Mouse (Mus musculus) neural tube, embryonic 11.5 days (tissue): ENCODE results near the gene Slc22a12. TPM values are rescaled to one million over a fixed set of nuclear protein-coding genes. Genes with fewer than 3 reads are reported as not detected.

Experiments
- ATAC-seq: fragments of 200-750 bp; cut with Nextera tagmentation; 2 replicates; pipeline ENCODE4 v1.8.0; 2017; ENCODE audit warnings: moderate number of reproducible peaks, mild to moderate bottlenecking, moderate TSS enrichment, moderate library complexity; ENCODE audit not compliant: insufficient read depth, low FRiP score, low TSS enrichment
- DNase-seq: peaks from one replicate; pipeline ENCODE4 v3.0.0-alpha.2; 2015; ENCODE audit warnings: low spot score
- H3K27ac ChIP-seq: fragments of 300-500 bp; sonication (generic); 2 replicates; pipeline ENCODE4 v1.5.1; 2014; ENCODE audit warnings: low read depth, mild to moderate bottlenecking, low read length
- H3K27me3 ChIP-seq: fragments of 300-500 bp; sonication (generic); 2 replicates; pipeline ENCODE4 v1.6.1; 2014; ENCODE audit warnings: mild to moderate bottlenecking, low read length, mixed read lengths; ENCODE audit not compliant: control insufficient read depth, insufficient read depth
- H3K36me3 ChIP-seq: fragments of 300-500 bp; sonication (generic); 2 replicates; pipeline ENCODE4 v1.6.1; 2014; ENCODE audit warnings: mild to moderate bottlenecking, low read length, moderate library complexity, mixed read lengths; ENCODE audit not compliant: control insufficient read depth, insufficient read depth
- H3K4me1 ChIP-seq: fragments of 300-500 bp; sonication (generic); 2 replicates; pipeline ENCODE4 v1.6.1; 2014; ENCODE audit warnings: low read length, mixed read lengths; ENCODE audit not compliant: control insufficient read depth, insufficient read depth
- H3K4me2 ChIP-seq: fragments of 300-500 bp; sonication (generic); 2 replicates; pipeline ENCODE4 v1.6.1; 2014; ENCODE audit warnings: low read depth, mild to moderate bottlenecking, moderate library complexity
- H3K4me3 ChIP-seq: fragments of 300-500 bp; sonication (generic); 2 replicates; pipeline ENCODE4 v1.5.1; 2014; ENCODE audit warnings: low read depth, low read length
- H3K9ac ChIP-seq: fragments of 300-500 bp; sonication (generic); 2 replicates; pipeline ENCODE4 v1.6.1; 2014; ENCODE audit warnings: mild to moderate bottlenecking, low read length
- H3K9me3 ChIP-seq: fragments of 300-500 bp; sonication (generic); 2 replicates; pipeline ENCODE4 v1.6.1; 2016; ENCODE audit warnings: low read length; ENCODE audit not compliant: control insufficient read depth
- WGBS: fragments of 180-500 bp; shearing (Covaris S2); extraction: QIAGEN DNeasy Blood & Tissue Kit; methylation state at CpG from one replicate; pipeline ENCODE4 v1.1.7; 2014; 5-methylcytosine and 5-hydroxymethylcytosine counted together
- microRNA-seq: library from miRNA; unstranded; fragments of <30 nt; microRNA quantifications from one replicate; pipeline ENCODE4, GENCODE M21; 2016
- polyA plus RNA-seq: library from polyadenylated mRNA; unstranded; fragments of >200 nt; fragmentation: Nextera tagmentation; extraction: Ambion mirVana; gene quantifications from 2 replicates; pipeline ENCODE4 v1.2.1, GENCODE M21; 2014

The Slc22a12 gene
- polyA plus RNA-seq, 1 experiment from 2014 or later, result not detected

GRCm38 (mm10) chr19:6489030-6489429 lies 53.8 kb downstream of the Slc22a12 start:
- H3K4me3 ChIP-seq, result no peak overlapping the region
- H3K36me3 ChIP-seq, result no peaks in the 10 kb centered on the region
- peak; percentile 60 for ATAC-seq
- DNase-seq, result peak; percentile 89
- no peak overlapping the region for H3K4me2 ChIP-seq
- H3K27me3 ChIP-seq, result no peaks in the 10 kb centered on the region
- no peaks in the 10 kb centered on the region for H3K4me1 ChIP-seq
- no peak overlapping the region for H3K27ac ChIP-seq
- H3K9me3 ChIP-seq, result no peaks in the 10 kb centered on the region
- 0% methylated on average over 4 of the region's 4 CpGs for WGBS
- H3K9ac ChIP-seq, result no peak overlapping the region

Small RNA genes within 50 kb of the gene (microRNA-seq; reads per million reads assigned to microRNA genes)
- gene Gm26460, result not detected

Other genes starting within 250 kb of the Slc22a12 start
- gene Cdc42bpg, start 236.6 kb downstream of the Slc22a12 start, polyA plus RNA-seq, result 0.42 and 0.58 TPM in 2 replicates
- gene Men1, start 208.1 kb downstream of the Slc22a12 start, polyA plus RNA-seq, result 59.5 and 66.1 TPM in 2 replicates
- gene Map4k2, start 201.9 kb downstream of the Slc22a12 start, polyA plus RNA-seq, result 10.0 and 13.6 TPM in 2 replicates
- 214 and 224 TPM in 2 replicates for gene Sf1, start 179.3 kb downstream of the Slc22a12 start, polyA plus RNA-seq
- gene Pygm, start 158.6 kb downstream of the Slc22a12 start, polyA plus RNA-seq, result 4.4 and 6.0 TPM in 2 replicates
- gene Rasgrp2, start 143.7 kb downstream of the Slc22a12 start, polyA plus RNA-seq, result 17.6 and 20.3 TPM in 2 replicates
- 13.4 and 14.5 TPM in 2 replicates for gene Nrxn2, start 124.3 kb downstream of the Slc22a12 start, polyA plus RNA-seq